Mouse (Mus musculus) stomach, postnatal 0 days (tissue): ENCODE measurements around the gene Mrpl53. TPM values are rescaled to one million over a fixed set of nuclear protein-coding genes. Genes with fewer than 3 reads are reported as not detected.

Experiments
- ATAC-seq: fragments of 200-750 bp; cut with Nextera tagmentation; 2 replicates; pipeline ENCODE4 v1.8.0; 2017; ENCODE audit not compliant: low FRiP score, low TSS enrichment
- DNase-seq: peaks from one replicate; pipeline ENCODE4 v3.0.0-alpha.2; 2016; ENCODE audit warnings: low spot score
- H3K27ac ChIP-seq: fragments of 300-500 bp; sonication (generic); replicated peaks from 2 replicates; pipeline ENCODE4 v1.5.1; 2014; ENCODE audit warnings: mild to moderate bottlenecking, control low read depth
- H3K27me3 ChIP-seq: fragments of 300-500 bp; sonication (generic); 2 replicates; pipeline ENCODE4 v1.6.1; 2014; ENCODE audit warnings: low read length; ENCODE audit not compliant: control insufficient read depth, insufficient read depth
- H3K36me3 ChIP-seq: fragments of 300-500 bp; sonication (generic); 2 replicates; pipeline ENCODE4 v1.6.1; 2014; ENCODE audit warnings: low read length, mixed read lengths; ENCODE audit not compliant: control insufficient read depth, insufficient read depth
- H3K4me1 ChIP-seq: fragments of 300-500 bp; sonication (generic); replicated peaks from 2 replicates; pipeline ENCODE4 v1.6.1; 2014; ENCODE audit warnings: antibody characterized with exemption; ENCODE audit not compliant: control insufficient read depth, insufficient read depth
- H3K4me2 ChIP-seq: fragments of 300-500 bp; sonication (generic); replicated peaks from 2 replicates; pipeline ENCODE4 v1.6.1; 2014; ENCODE audit warnings: low read depth, mild to moderate bottlenecking, control low read depth, moderate library complexity
- H3K4me3 ChIP-seq: fragments of 300-500 bp; sonication (generic); 2 replicates; pipeline ENCODE4 v1.5.1; 2014; ENCODE audit warnings: low read depth, low read length, control low read depth
- H3K9ac ChIP-seq: fragments of 300-500 bp; sonication (generic); 2 replicates; pipeline ENCODE4 v1.6.1; 2014; ENCODE audit warnings: mild to moderate bottlenecking, low read length, control low read depth, mixed read lengths
- H3K9me3 ChIP-seq: fragments of 300-500 bp; sonication (generic); 2 replicates; pipeline ENCODE4 v1.6.1; 2016; ENCODE audit warnings: low read length; ENCODE audit not compliant: control insufficient read depth
- CTCF ChIP-seq: IDR thresholded peaks from 2 replicates; pipeline ENCODE4 v1.5.1; 2016; ENCODE audit warnings: antibody characterized with exemption, low read depth, mild to moderate bottlenecking, moderate library complexity
- EP300 ChIP-seq: optimal IDR thresholded peaks from 2 replicates; pipeline ENCODE3; 2016; ENCODE audit warnings: antibody characterized with exemption
- WGBS: fragments of 180-500 bp; shearing (Covaris S2); extraction: QIAGEN DNeasy Blood & Tissue Kit; methylation state at CpG from one replicate; pipeline ENCODE4 v1.1.7; 2014; 5-methylcytosine and 5-hydroxymethylcytosine counted together
- polyA plus RNA-seq: library from polyadenylated mRNA; unstranded; fragments of >200 nt; fragmentation: Nextera tagmentation; extraction: Ambion mirVana; gene quantifications from 2 replicates; pipeline ENCODE4 v1.2.1, GENCODE M21; 2015

The Mrpl53 gene
- polyA plus RNA-seq, 1 experiment from 2014 or later, result 117 TPM

DNA sequence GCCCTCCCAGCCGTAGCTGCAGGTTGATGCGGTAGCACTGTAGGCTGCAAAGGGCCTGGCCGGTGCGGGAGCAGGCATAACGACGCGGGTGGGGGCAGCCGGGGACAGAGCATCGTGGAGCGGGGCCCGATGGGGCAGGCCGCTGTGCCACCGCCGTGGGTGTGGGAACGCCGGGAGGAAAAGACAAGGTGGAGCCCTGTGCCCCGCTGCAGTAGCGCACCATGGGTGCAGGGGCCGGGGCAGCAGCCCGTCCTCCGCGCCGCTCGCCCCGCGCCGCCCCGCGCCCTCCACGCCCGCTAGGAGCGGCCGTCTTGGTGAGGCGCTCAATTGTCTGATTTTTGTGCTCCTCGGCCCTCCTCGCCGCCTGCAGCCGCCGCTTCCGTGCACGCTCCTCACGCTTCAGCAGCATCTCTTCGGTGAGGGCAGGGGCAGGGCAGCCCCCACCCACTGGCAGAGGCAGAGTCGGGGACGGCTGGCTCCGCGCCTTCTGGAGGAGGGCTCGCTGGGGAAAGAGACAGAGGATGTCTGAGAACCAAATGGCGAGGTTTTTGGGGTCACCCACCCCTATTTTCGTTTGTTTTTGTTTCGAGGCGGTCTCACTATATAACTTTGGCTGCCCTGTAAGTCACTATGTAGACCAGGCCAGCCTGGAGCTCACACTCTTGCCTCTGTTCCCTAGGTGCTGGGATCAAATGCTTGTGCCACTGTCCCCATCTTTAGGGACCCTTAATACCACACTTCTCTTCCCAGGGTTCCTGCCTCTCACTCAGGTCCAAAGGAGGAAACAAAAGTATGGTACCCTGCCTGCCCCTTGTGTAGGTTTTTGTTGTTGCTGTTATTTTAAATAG is 13.2 kb downstream of the Mrpl53 start:
- Histone ChIP-seq H3K4me2 (peak overlapping the region; percentile 99), H3K9me3 (no peaks in the 10 kb centered on the region), H3K4me3 (peak overlapping the region; percentile 70), H3K27ac (peak overlapping the region; percentile 92), H3K9ac (peak overlapping the region; percentile 69), H3K4me1 (no peaks in the 10 kb centered on the region; the same call in none of the 2 replicates), H3K27me3 (no peaks in the 10 kb centered on the region), H3K36me3 (peaks cover 5% of the 10 kb centered on the region)
- 1% methylated on average over 51 of the region's 52 CpGs for WGBS
- TF ChIP-seq CTCF (no peak), EP300 (no peak)
- ATAC-seq, result peak; percentile 43; the same call in 1 of the 2 replicates
- DNase-seq, result no peak

DNA sequence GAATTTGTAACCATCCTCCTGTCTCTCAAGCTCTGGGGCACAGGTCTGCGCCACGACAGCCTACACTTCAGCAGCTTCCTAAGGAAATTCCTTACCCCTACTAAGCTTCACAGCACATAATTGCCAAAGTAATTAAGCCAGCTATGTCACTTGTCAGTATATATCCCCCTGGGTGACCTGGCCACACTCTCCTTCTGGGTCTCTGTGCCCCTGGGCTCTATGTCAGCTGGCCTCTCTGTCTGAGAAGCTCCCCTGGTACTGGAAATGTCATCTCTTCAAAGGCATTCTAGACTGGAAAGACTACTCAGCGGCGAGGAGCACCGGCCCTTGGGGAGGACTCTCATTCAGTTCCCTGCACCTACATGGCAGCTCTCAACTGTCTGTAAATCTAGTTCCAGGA is 14.1 kb downstream of the Mrpl53 start:
- Histone ChIP-seq H3K9ac (no peak overlapping the region), H3K4me3 (no peak overlapping the region), H3K27me3 (no peaks in the 10 kb centered on the region), H3K27ac (no peak overlapping the region), H3K4me2 (no peak overlapping the region), H3K9me3 (no peaks in the 10 kb centered on the region), H3K4me1 (no peaks in the 10 kb centered on the region; the same call in none of the 2 replicates), H3K36me3 (peaks cover 2% of the 10 kb centered on the region)
- 76% methylated on average over 5 of the region's 5 CpGs for WGBS
- ATAC-seq (no peak), DNase-seq (no peak)
- TF ChIP-seq CTCF (no peak), EP300 (no peak)

DNA sequence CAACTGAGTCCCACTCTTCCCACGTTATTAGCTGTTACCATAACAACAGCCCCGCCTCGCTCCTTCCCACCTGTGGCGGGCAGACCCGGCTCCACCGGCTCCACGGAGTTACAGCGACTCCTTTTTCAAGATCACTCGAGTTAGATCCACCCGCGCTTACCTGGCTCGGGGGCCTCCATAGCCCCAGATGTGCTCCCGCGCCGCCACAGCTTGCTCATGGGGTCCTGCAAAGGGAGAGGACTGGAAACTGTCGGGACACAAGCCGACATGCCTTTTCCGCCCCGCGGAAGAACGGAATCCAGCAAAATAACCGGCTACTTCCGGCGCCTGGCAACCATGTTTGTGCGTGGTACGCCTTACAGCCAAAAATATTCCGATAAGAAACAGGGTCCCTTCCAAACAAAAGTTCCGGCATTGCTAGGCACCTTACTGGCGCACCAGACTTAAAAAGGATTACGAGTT is 16.0 kb downstream of the Mrpl53 start:
- peak; percentile 22 for ATAC-seq
- WGBS, result under 1% methylated on average over 30 of the region's 30 CpGs
- peak overlapping the region; percentile 80 for H3K4me3 ChIP-seq
- peak; percentile 91 for DNase-seq
- H3K4me1 ChIP-seq, result no peaks in the 10 kb centered on the region; the same call in none of the 2 replicates
- TF ChIP-seq CTCF (no peak), EP300 (no peak)
- no peaks in the 10 kb centered on the region for H3K27me3 ChIP-seq
- H3K9ac ChIP-seq, result peak overlapping the region; percentile 75
- H3K9me3 ChIP-seq, result no peaks in the 10 kb centered on the region
- H3K27ac ChIP-seq, result no peak overlapping the region
- peak overlapping the region; percentile 91 for H3K4me2 ChIP-seq
- H3K36me3 ChIP-seq, result no peaks in the 10 kb centered on the region

DNA sequence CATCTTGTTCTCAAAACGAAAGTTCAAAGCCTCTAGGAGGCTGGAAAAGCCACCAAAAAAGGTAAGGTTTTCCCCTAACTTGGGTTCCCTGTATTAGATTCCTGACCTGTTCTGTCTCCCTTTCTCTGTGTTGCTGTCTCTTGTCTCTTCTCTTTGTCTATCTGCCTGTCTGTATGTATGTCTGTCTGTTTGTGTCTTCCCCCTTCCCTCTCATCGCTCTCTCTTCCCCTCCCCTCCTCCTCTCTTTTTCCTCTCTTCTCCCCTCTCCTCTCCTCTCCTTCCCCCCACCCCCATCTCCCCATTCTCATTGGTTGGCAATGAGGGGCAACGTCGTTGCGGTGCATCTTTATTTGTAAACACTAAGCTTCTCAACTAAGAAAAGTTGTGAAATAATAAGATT is 16.5 kb downstream of the Mrpl53 start, which contains the start of gene Ino80b:
TSS of gene Ino80b (minus strand) at position 101 of the 400 bp plus-strand sequence.
- H3K9me3 ChIP-seq, result no peaks in the 10 kb centered on the region
- TF ChIP-seq EP300 (no peak), CTCF (no peak)
- ATAC-seq, result no peak
- H3K4me3 ChIP-seq, result peak within 1 kb of the TSS; percentile 80
- H3K36me3 ChIP-seq, result no peaks in the 10 kb centered on the region
- 23% methylated on average over 5 of the region's 5 CpGs for WGBS
- H3K4me2 ChIP-seq, result peak within 1 kb of the TSS; percentile 91
- H3K4me1 ChIP-seq, result no peaks in the 10 kb centered on the region; the same call in none of the 2 replicates
- peak within 1 kb of the TSS; percentile 75 for H3K9ac ChIP-seq
- H3K27ac ChIP-seq, result no peak within 1 kb of the TSS
- DNase-seq, result no peak
- no peaks in the 10 kb centered on the region for H3K27me3 ChIP-seq

DNA sequence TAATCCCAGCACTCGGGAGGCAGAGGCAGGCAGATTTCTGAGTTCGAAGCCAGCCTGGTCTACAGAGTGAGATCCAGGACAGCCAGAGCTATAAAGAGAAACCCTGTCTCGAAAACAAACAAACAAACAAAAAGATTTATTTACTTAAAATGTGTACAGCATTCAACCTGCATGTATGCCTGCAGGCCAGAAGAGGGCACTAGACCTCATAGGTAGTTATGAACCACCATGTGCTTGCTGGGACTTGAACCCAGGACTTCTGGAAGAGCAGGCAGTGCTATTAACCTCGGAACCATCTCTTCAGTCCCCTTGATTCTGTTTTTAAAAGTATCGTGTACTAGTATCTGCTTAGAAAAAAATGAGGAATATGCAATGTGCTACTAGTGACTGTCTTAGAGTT is 18.6 kb downstream of the Mrpl53 start:
- no peak overlapping the region for H3K4me2 ChIP-seq
- no peaks in the 10 kb centered on the region; the same call in none of the 2 replicates for H3K4me1 ChIP-seq
- DNase-seq (no peak), ATAC-seq (no peak)
- WGBS, result 97% methylated on average over 5 of the region's 5 CpGs
- TF ChIP-seq EP300 (no peak), CTCF (peak; percentile 56)
- no peaks in the 10 kb centered on the region for H3K36me3 ChIP-seq
- no peaks in the 10 kb centered on the region for H3K27me3 ChIP-seq
- no peak overlapping the region for H3K27ac ChIP-seq
- no peaks in the 10 kb centered on the region for H3K9me3 ChIP-seq
- no peak overlapping the region for H3K4me3 ChIP-seq
- H3K9ac ChIP-seq, result no peak overlapping the region

DNA sequence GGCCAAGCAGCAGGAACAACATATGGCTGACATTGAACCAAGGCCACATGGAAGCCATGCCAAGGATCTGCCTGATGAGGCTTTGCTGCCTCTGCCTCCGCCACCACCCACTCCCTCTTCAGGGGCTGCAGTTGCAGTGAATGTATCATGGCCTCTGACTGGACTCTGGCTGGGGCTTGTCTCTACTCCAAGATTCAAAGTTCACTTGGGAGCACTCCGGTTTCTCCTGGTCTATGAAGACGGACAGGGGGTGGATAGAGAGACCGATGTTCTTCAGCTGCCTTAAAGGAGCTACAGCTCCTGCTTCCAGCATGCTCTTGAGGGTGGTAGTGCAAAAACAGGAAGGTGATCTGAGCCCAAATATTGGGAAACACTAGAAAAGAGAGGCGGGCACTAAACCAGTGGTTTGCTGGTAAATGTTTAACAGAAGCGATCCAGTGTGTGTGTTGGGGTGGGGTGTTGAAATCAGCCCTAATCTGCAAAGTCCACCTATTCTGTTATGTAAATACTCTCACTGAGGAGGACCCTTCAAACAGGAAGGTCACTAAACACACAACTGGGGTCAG is 22.7 kb downstream of the Mrpl53 start:
- peak overlapping the region; percentile 71; the same call in 1 of the 2 replicates for H3K27ac ChIP-seq
- no peak overlapping the region for H3K4me2 ChIP-seq
- TF ChIP-seq EP300, result no peak
- no peak for TF ChIP-seq CTCF
- no peaks in the 10 kb centered on the region for H3K27me3 ChIP-seq
- 35% methylated on average over 6 of the region's 6 CpGs for WGBS
- H3K9ac ChIP-seq, result no peak overlapping the region
- no peaks in the 10 kb centered on the region; the same call in none of the 2 replicates for H3K4me1 ChIP-seq
- H3K9me3 ChIP-seq, result no peaks in the 10 kb centered on the region
- peak; percentile 54 for DNase-seq
- no peaks in the 10 kb centered on the region for H3K36me3 ChIP-seq
- peak; percentile 49 for ATAC-seq
- H3K4me3 ChIP-seq, result no peak overlapping the region
